Mouse (Mus musculus): ENCODE results near the gene Fam126a.

- TF ChIP-seq POLR2A (IDR thresholded peaks at IDR 0.05; ENCODE audit: insufficient read length, low read depth) (no peak), MAX (IDR thresholded peaks at IDR 0.05; ENCODE audit: low read depth) (no peak), E2F4 (IDR thresholded peaks at IDR 0.05; ENCODE audit: insufficient read depth) (no peak), MYOD1 (IDR thresholded peaks at IDR 0.05; ENCODE audit: control insufficient read depth in 1 of 3, insufficient read length in 2 of 3, low read depth in 2 of 3) (peak in 2 of 3 experiments; percentile 76 to 88)
Measured at GRCm38 (mm10) chr5:24063545-24063944, 33.1 kb upstream of the Fam126a start.

Measured in myocyte (in vitro differentiated cells).